Mouse (Mus musculus) myocyte (in vitro differentiated cells): ENCODE measurements at regions not wholly inside any gene's neighbourhood (a gene's known extent, or its start where the extent isn't known, plus 50 kb on each side); places are given as distances from the start of the nearest gene placed in this dataset.

ENCODE experiments used
- H3K27me3 ChIP-seq: one replicate; pipeline ENCODE4 v1.6.1; 2011; ENCODE audit not compliant: control insufficient read depth, insufficient read depth, insufficient read length
- H3K36me3 ChIP-seq: one replicate; pipeline ENCODE4 v1.6.1; 2011; ENCODE audit not compliant: control insufficient read depth, insufficient read depth
- H3K4me2 ChIP-seq: one replicate; pipeline ENCODE4 v1.6.1; 2011; ENCODE audit warnings: low read depth, control low read depth
- H3K4me3 ChIP-seq: one replicate; pipeline ENCODE4 v1.5.1; 2011; ENCODE audit warnings: mild to moderate bottlenecking, control low read depth, moderate library complexity
- H3K79me2 ChIP-seq: one replicate; pipeline ENCODE4 v1.6.1; 2011; ENCODE audit not compliant: control insufficient read depth, insufficient read depth
- H3ac ChIP-seq: one replicate; pipeline ENCODE4 v1.6.1; 2011; ENCODE audit not compliant: control insufficient read depth, insufficient read length
- CEBPB ChIP-seq: IDR thresholded peaks from 2 replicates; pipeline ENCODE4 v1.6.1; 2011; ENCODE audit warnings: mild to moderate bottlenecking, moderate library complexity; ENCODE audit not compliant: poor library complexity, insufficient read depth, severe bottlenecking
- E2F4 ChIP-seq: IDR thresholded peaks from one replicate; pipeline ENCODE4 v1.6.1; 2011; ENCODE audit warnings: mild to moderate bottlenecking, control low read depth, moderate library complexity; ENCODE audit not compliant: insufficient read depth
- MAX ChIP-seq: IDR thresholded peaks from one replicate; pipeline ENCODE4 v1.6.1; 2011; ENCODE audit warnings: low read depth, mild to moderate bottlenecking, control low read depth
- MYOD1 ChIP-seq, 3 experiments: IDR thresholded peaks; one replicate each; pipeline ENCODE4 v1.6.1; 2011; ENCODE audit warnings: control low read depth in 2 of 3, low read depth in 2 of 3, mild to moderate bottlenecking in 2 of 3, moderate library complexity in 1 of 3; ENCODE audit not compliant: insufficient read length in 2 of 3, control insufficient read depth in 1 of 3
- MYOG ChIP-seq, 3 experiments: IDR thresholded peaks; one replicate each; pipeline ENCODE4 v1.6.1; 2011; ENCODE audit warnings: control low read depth in 2 of 3, low read depth in 2 of 3, mild to moderate bottlenecking in 2 of 3; ENCODE audit not compliant: insufficient read length in 2 of 3, control insufficient read depth in 1 of 3, insufficient read depth in 1 of 3
- POLR2A ChIP-seq: IDR thresholded peaks from one replicate; pipeline ENCODE4 v1.6.1; 2011; ENCODE audit warnings: low read depth, mild to moderate bottlenecking, control low read depth, moderate library complexity; ENCODE audit not compliant: insufficient read length
- POLR2AphosphoS2 ChIP-seq: IDR thresholded peaks from one replicate; pipeline ENCODE4 v1.6.1; 2011; ENCODE audit warnings: low read depth, control low read depth; ENCODE audit not compliant: insufficient read length
- REST ChIP-seq: IDR thresholded peaks from one replicate; pipeline ENCODE4 v1.6.1; 2011; ENCODE audit warnings: mild to moderate bottlenecking, control low read depth, moderate library complexity; ENCODE audit not compliant: insufficient read depth, insufficient read length
- SRF ChIP-seq: IDR thresholded peaks from one replicate; pipeline ENCODE4 v1.6.1; 2011; ENCODE audit warnings: low read depth; ENCODE audit not compliant: control insufficient read depth, insufficient read length
- TCF12 ChIP-seq: IDR thresholded peaks from one replicate; pipeline ENCODE4 v1.6.1; 2011; ENCODE audit warnings: mild to moderate bottlenecking, control low read depth; ENCODE audit not compliant: poor library complexity, insufficient read depth, severe bottlenecking
- TCF3 ChIP-seq: IDR thresholded peaks from one replicate; pipeline ENCODE4 v1.6.1; 2011; ENCODE audit warnings: low read depth, control low read depth; ENCODE audit not compliant: insufficient read length
- USF1 ChIP-seq: IDR thresholded peaks from one replicate; pipeline ENCODE4 v1.6.1; 2011; ENCODE audit warnings: low read depth, mild to moderate bottlenecking, control low read depth, moderate library complexity

DNA sequence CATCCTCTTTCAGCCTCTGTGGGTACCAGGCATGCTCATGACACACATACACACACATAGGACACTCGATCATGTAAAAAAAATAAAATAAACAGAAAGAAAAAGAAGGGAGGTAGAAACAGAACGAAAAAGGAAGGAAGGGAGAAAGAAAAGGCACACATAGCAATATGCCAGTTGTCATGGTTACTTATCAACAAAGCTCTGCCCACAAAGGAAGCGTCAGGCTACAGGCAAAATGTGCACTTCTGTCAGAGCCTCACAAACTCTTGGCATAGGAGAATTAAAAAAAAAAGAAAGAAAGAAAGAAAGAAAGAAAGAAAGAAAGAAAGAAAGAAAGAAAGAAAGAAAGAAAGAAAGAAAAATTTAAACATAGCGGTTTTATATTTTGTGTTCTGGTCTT lies 56.9 kb upstream of the Sox2 start:
- Histone ChIP-seq H3K4me2 (no peak overlapping the region), H3K79me2 (no peaks in the 10 kb centered on the region), H3K27me3 (no peaks in the 10 kb centered on the region), H3K36me3 (no peaks in the 10 kb centered on the region), H3ac (no peak overlapping the region), H3K4me3 (no peak overlapping the region)
- TF ChIP-seq TCF12 = no peak
- no peak for TF ChIP-seq SRF
- no peak for TF ChIP-seq TCF3
- TF ChIP-seq E2F4 = no peak
- TF ChIP-seq POLR2A = no peak
- TF ChIP-seq MAX = no peak
- no peak for TF ChIP-seq MYOD1 (IDR thresholded peaks at IDR 0.05; ENCODE audit: control insufficient read depth in 1 of 3, insufficient read length in 2 of 3, low read depth in 2 of 3)
- no peak for TF ChIP-seq REST
- TF ChIP-seq USF1 = no peak
- TF ChIP-seq CEBPB = no peak
- TF ChIP-seq MYOG (IDR thresholded peaks at IDR 0.05; ENCODE audit: control insufficient read depth in 1 of 3, insufficient read depth in 1 of 3, insufficient read length in 2 of 3, low read depth in 2 of 3) = no peak
- TF ChIP-seq POLR2AphosphoS2 = no peak

DNA sequence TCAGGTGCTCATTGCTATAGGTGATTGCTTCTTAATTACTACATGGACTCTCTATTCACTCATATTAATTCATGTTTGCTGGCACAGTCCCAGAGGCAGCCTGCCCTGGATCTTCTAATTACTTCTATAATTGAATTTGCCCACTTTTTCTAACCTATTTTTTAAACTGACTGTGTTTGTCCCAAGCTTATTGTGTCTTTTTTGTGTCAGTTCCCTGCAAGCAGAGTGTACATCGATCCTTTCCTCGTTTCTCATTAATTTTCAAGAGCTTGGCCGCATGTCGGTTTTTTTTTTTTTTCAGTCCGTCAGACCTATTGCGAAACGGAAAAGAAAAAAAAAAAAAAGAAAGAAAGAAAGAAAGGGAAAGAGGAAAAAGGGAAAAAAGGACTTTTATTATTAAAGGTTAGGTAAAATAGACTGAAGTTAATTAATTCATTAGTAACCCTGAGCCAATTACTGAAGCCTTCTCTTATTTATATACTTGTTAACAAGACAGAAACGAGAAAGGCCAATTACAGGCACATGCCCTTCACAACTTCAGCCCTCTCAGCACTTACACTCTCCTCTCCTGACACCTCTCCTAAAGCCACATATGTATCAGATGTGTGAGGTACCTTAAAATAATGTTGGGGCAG lies 72.2 kb upstream of the Sox2 start:
- no peaks in the 10 kb centered on the region for H3K36me3 ChIP-seq
- no peak overlapping the region for H3ac ChIP-seq
- TF ChIP-seq E2F4 (no peak), TCF3 (no peak), MAX (no peak), MYOG (IDR thresholded peaks at IDR 0.05; ENCODE audit: control insufficient read depth in 1 of 3, insufficient read depth in 1 of 3, insufficient read length in 2 of 3, low read depth in 2 of 3) (no peak), SRF (no peak), MYOD1 (IDR thresholded peaks at IDR 0.05; ENCODE audit: control insufficient read depth in 1 of 3, insufficient read length in 2 of 3, low read depth in 2 of 3) (no peak), POLR2AphosphoS2 (no peak), TCF12 (no peak)
- no peaks in the 10 kb centered on the region for H3K79me2 ChIP-seq
- H3K4me2 ChIP-seq = no peak overlapping the region
- H3K27me3 ChIP-seq = no peaks in the 10 kb centered on the region
- no peak overlapping the region for H3K4me3 ChIP-seq

DNA sequence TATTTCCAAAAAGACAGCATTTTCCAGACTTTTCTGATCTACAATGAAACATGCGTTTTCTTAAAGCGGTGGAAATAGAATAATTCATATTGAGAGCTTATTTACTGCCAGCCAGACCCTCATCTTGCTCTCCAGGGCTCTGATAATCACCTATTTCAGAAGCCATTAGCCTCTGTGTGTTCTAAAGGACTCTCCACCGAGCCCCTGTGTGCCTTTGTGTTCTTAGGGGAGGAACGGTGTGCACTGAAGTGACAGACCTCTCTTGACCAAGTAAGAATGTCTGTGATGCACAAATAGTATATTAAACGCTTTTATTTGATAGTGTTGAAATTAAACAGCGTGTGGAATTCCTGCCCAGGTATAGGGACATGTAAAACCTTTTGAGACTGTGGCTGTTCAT lies 73.1 kb upstream of the Sox2 start:
- Histone ChIP-seq H3K36me3 (no peaks in the 10 kb centered on the region), H3K79me2 (no peaks in the 10 kb centered on the region), H3K4me3 (no peak overlapping the region), H3ac (no peak overlapping the region), H3K4me2 (no peak overlapping the region), H3K27me3 (no peaks in the 10 kb centered on the region)
- TF ChIP-seq TCF3 (no peak), E2F4 (no peak), POLR2AphosphoS2 (no peak), USF1 (no peak), MAX (no peak), CEBPB (no peak), TCF12 (no peak), REST (no peak), SRF (no peak), MYOD1 (IDR thresholded peaks at IDR 0.05; ENCODE audit: control insufficient read depth in 1 of 3, insufficient read length in 2 of 3, low read depth in 2 of 3) (no peak), MYOG (IDR thresholded peaks at IDR 0.05; ENCODE audit: control insufficient read depth in 1 of 3, insufficient read depth in 1 of 3, insufficient read length in 2 of 3, low read depth in 2 of 3) (no peak), POLR2A (no peak)

- H3K4me2 ChIP-seq = no peak overlapping the region
- TF ChIP-seq E2F4 = no peak
- TF ChIP-seq POLR2AphosphoS2 = no peak
- TF ChIP-seq MYOG (IDR thresholded peaks at IDR 0.05; ENCODE audit: control insufficient read depth in 1 of 3, insufficient read depth in 1 of 3, insufficient read length in 2 of 3, low read depth in 2 of 3) = no peak
- TF ChIP-seq MYOD1 (IDR thresholded peaks at IDR 0.05; ENCODE audit: control insufficient read depth in 1 of 3, insufficient read length in 2 of 3, low read depth in 2 of 3) = no peak
- no peak for TF ChIP-seq MAX
- no peaks in the 10 kb centered on the region for H3K79me2 ChIP-seq
- no peak overlapping the region for H3ac ChIP-seq
- H3K27me3 ChIP-seq = no peaks in the 10 kb centered on the region
- H3K4me3 ChIP-seq = no peak overlapping the region
- H3K36me3 ChIP-seq = no peaks in the 10 kb centered on the region
Observed at GRCm38 (mm10) chr3:34576159-34576558, 74.0 kb upstream of the Sox2 start.

- no peak overlapping the region for H3K4me2 ChIP-seq
- H3K4me3 ChIP-seq = no peak overlapping the region
- H3K27me3 ChIP-seq = no peaks in the 10 kb centered on the region
- TF ChIP-seq TCF3 = no peak
- no peak for TF ChIP-seq TCF12
- no peak for TF ChIP-seq MYOG (IDR thresholded peaks at IDR 0.05; ENCODE audit: control insufficient read depth in 1 of 3, insufficient read depth in 1 of 3, insufficient read length in 2 of 3, low read depth in 2 of 3)
- TF ChIP-seq MYOD1 (IDR thresholded peaks at IDR 0.05; ENCODE audit: control insufficient read depth in 1 of 3, insufficient read length in 2 of 3, low read depth in 2 of 3) = no peak
- no peak for TF ChIP-seq POLR2A
- no peak for TF ChIP-seq POLR2AphosphoS2
- no peaks in the 10 kb centered on the region for H3K79me2 ChIP-seq
- H3ac ChIP-seq = no peak overlapping the region
- no peaks in the 10 kb centered on the region for H3K36me3 ChIP-seq
Observed at GRCm38 (mm10) chr3:34574711-34575350, 75.4 kb upstream of the Sox2 start.
